Mouse (Mus musculus) frontal cortex, postnatal 10 days (tissue): ENCODE data around the gene Xrcc4.

Experiments
- DNase-seq, 2 experiments: peaks; one replicate each; pipeline ENCODE4 v3.0.0; 2022; ENCODE audit warnings: low spot score in 2 of 2, mixed read lengths in 1 of 2

Gene Xrcc4

DNA sequence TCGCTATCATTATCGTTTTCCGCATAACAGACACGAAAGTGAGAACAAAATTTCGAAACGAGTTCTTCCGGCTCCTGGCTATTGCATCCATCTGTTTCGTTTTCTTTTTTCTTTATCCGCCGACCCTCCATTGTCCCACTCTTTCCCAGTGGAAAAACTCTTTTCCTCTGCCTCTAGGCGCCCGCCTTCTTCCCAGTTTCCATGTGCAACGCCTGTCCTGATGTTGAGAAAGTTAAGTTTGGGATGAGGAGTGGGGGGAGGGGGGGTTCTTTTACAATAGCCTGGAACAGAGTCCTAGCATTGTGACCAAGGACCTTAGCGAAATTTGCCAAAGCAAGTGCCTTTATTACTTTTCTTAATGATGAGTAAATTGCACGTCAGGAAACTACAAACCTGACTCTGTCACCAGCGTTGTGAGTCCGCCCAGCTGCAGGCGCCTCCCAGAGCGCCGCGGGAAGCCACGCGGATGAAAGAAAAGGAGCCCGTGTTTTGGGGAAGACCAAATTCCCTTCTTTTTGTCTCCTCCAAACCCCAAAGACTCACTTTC, 349.6 kb downstream of the Xrcc4 start:
- no peak for DNase-seq

DNA sequence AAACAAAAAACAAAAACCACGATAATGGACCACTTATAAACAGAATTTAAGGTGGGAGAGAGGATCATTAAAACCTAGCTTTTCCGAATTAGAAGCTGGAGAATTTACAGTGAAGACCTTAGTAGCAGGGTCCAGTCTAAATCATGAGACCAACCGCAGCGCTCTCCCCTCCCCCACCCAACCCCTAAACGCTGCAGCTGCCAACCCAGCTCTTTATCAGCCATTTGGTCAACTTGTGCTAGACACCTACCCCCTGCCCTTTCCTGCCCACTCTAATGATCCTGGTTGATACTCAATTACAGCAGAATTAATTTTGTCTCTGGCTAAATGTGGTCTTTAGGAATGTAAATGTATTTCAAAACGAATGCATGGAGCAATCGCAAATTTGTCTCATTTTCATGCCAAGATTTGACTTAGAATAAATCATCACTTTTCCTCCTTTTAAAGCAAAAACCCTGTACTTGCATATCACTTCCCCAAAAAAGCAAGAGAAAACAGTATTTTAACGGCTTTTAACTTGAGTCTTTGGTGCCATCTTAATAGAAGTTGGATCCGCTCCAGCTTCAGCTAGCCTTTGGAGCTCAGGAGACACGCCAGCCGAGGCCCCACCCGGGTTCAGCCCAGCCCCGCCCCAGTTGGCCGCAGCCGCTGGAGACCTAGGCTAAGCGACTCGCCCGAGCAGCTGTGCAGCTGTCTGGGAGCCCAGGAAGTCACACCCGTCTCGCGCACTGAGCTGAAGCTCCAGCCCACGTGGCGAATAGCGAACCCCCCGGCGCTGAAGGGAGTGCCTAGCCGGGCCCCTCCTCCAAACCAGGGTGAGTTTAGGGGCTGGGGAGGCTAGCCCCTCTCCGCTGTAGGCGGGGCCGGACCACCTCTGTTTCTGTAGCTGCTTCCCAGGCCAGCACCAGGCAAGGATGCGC, 350.4 kb downstream of the Xrcc4 start:
- DNase-seq = peak; percentile 59 to 64

DNA sequence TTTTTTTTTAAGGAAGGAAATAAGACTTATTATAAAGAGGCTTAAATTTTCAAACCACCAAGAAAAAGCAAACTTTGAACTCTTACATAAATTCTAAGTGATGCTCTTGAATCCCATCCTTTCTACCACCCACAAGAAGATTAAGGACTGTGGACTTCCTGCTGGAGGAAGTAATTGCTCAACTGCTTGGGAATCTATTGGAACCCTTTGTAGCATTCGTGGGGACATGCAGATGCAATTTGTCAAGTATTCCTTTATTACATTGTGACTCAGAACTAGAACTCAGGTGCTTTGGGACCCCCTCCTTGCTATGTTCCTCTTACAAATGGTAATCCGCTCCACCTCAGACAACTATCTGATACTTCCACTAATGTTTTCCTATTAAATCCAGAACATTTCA, 351.1 kb downstream of the Xrcc4 start:
- DNase-seq = no peak

DNA sequence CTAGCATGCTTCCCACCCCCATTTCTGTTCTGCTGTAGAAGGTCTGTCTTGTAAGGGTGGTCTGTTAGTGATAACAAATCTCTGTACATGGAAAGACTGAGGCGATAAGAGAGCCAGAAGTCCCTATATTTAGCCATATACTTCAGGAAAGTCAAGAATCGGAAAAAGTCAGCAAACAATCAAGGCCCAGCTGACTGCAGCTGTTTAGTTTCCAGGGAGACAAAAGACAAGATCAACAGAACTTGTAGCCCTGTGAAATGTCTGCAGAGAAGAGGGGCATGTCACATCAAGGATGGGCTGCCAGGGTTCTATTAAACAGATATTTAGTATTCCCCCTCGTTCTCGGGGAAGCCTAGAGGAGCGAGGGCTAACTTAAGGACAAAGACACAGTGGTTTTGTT, 354.3 kb downstream of the Xrcc4 start:
- DNase-seq = no peak

DNA sequence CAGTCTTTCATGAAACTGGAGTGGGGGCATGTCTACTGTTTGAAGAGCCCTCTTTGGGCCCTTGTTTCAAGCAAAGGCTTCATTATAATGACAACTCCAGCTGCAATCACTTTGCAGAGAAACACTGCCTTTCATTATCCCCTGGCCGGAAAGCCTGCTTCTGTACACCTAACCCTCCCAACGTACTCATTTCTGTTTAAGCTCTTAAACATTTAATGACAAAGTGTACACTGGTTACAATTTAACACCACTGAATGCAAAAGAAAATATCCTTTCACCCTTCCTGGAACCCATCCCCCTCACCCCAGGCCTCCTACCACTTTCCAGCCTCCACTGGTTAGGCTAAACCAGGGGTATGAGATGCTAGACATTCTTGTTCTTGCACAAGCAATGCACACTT, 362.9 kb downstream of the Xrcc4 start:
- DNase-seq = no peak
